Mouse (Mus musculus): ENCODE data around the gene Fbxw7.

Fbxw7 gene

DNA sequence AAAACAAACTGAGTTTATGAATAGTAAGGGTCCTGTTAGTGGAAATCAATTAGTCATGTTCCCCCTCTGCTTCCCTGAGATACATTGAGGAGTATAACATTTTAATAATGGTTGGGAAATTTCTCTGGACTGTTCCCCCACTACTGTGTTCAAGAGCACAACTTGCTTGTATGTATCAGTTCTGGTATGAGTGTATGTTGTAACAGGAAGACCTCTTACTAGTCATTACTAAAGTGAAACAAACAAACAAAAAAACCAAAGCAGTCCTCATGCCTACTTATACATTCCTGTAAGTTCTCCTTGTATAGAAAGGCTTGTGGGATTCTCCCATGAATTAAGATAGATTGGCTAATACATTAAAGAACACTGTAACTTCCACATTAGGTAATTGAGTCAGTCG lies 131.3 kb downstream of the Fbxw7 start:
- TF ChIP-seq GATA4 (IDR thresholded peaks at IDR 0.05; ENCODE audit: insufficient replicate concordance, low read length): no peak

DNA sequence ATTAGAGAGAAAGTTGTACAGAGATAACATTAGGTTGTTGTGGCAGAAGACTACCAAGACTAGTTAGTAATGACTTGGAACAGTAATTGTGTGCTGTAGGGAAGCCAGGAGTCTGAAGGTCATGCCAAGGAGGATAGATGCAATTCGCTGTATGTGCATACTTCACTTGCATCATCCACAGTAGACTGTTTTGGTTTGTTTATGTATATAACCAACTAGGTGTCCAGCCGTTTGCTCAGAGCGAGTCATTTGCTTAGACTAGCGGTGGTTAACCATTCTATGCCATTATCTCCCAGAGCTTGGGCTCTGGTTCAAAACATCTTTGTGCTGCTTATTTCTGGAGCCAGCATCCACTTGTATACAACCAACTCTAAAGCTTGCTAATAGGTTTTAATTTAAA lies 134.3 kb downstream of the Fbxw7 start:
- no peak for TF ChIP-seq GATA4 (IDR thresholded peaks at IDR 0.05; ENCODE audit: insufficient replicate concordance, low read length)

DNA sequence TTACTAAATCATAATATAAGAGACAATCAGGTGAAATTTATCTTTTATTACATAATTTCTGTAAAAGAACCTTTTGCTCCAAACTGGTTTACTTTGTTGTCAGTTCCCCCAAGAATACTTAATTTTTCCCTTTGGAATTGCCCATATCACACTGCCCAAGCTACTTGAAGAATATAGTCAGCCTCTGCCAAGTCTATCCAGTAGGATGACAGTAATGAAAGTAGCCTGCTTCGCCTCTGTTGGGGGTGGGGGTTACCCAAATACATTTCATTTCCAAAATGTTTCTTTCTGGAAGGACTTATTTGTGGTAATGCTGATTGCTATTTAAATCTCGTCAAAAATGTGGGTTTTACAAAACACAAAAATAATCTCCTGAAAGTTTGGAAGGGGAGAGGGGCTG lies 136.6 kb downstream of the Fbxw7 start:
- no peak for TF ChIP-seq GATA4 (IDR thresholded peaks at IDR 0.05; ENCODE audit: insufficient replicate concordance, low read length)

DNA sequence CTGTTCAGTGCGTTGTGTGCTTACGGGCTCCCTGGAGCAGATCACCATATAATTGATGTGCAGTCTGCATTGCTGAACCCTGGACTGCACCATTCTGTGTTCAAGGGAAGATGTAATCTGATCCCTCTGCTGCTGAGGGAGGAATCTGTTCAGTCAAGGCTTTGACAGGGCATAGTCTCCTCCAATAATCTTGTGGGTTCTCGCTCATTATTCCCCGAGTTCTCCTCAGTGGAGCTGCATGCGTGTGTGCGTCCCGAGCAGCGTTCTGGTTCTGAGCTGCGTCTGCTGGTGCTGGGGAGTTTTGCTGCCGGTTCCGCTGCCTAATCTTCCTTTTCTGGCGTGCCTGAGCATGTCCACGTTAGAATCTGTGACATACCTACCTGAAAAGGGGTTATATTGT lies 137.1 kb downstream of the Fbxw7 start:
- TF ChIP-seq GATA4 (IDR thresholded peaks at IDR 0.05; ENCODE audit: insufficient replicate concordance, low read length): no peak

DNA sequence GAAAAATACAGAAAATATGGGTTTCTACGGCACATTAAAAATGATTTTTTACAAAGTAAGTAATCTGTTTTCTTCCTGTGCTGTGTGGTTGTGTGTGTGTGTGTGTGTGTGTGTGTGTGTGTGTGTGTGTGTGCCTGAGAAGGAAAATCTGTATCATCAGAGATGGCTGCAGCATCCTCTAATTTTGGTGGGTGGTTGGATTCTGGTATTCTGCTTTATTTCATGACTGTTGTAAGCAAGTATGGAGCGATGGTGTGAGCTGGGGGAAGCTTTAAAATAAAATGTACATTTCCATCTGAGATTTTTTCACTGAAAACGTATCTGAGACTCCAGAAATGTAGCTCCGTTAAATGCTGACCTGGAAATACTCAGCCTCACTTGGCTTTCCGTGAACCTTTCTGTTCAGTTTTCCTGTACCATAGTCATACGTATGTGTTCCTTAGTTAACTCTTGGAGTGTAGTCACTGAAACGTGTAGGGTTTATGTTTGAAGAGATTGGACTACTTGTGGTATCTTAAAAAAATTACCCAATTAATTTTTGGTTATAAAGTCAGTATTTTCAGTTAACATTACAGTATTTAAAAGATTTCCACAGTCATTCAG lies 137.6 kb downstream of the Fbxw7 start:
- TF ChIP-seq GATA4 (IDR thresholded peaks at IDR 0.05; ENCODE audit: insufficient replicate concordance, low read length): no peak

DNA sequence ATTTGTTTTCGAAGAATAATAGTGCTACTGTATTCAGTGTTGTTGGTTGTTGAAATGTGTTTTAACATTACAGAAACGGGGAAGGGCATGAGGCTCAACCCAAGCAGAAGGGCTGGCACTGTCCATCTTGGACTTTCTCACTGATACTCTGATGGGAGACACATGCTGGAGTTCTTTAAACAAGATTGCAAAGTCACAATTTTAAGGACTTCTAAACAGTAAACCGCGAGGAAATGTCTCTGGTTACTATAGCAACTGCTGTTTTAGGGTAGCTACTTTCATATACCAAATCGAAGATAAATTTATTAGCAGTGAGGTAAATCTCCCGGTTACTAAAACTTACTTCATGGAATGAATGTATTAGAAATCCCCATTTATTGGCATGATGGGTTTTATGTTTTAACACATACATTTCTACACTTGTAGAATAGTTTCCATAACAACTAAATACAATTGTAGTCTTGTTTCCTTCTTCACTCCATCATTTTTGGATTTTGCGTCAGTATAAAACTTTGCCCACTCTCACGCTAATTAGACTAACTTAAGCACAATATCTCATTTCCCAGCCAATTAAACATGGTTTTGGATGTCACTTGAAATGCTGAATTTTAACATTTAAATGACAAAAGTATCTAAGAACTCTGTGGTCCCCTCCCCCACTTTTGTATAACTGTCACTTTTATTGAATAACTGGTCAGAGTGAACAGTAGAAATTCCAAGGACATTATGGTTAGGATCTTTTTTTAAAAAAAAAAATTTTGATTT lies 140.1 kb downstream of the Fbxw7 start:
- no peak for TF ChIP-seq GATA4 (IDR thresholded peaks at IDR 0.05; ENCODE audit: insufficient replicate concordance, low read length)

DNA sequence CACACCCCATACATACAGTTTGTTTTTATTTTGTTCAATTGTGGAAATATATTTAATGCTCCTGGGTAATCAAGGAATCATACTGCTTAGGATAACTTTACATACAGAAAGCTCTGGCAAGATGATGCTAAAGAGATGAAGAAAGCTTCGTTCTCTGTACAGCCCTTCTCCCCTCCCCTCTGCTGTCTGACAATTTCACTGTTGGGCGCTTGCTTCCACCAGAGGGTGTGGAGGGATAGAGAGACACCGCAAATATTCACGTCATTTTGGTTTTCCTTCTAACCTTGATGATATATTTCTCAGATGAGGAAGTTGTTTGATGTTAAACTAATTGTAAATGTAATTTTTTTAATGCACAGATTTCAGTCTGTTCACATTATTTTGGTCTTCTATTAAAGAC lies 140.8 kb downstream of the Fbxw7 start:
- no peak for TF ChIP-seq GATA4 (IDR thresholded peaks at IDR 0.05; ENCODE audit: insufficient replicate concordance, low read length)

DNA sequence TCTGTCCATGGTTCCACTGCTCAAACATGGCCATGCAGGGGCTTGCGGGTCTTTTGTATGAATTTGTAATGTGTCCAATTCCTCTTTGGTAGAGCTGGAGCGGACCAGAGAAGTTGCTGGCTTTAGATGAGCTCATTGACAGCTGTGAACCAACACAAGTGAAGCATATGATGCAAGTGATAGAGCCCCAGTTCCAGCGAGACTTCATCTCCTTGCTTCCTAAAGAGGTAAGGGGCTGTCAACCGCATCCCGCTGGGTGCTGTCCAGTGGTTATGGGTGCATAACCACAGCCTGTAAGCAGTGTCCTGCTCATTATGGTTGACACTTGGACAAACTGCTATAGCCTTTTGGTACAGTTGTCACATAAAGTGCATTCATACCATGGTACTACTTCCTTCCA lies 150.1 kb downstream of the Fbxw7 start:
- TF ChIP-seq GATA4 (IDR thresholded peaks at IDR 0.05; ENCODE audit: insufficient replicate concordance, low read length): no peak

DNA sequence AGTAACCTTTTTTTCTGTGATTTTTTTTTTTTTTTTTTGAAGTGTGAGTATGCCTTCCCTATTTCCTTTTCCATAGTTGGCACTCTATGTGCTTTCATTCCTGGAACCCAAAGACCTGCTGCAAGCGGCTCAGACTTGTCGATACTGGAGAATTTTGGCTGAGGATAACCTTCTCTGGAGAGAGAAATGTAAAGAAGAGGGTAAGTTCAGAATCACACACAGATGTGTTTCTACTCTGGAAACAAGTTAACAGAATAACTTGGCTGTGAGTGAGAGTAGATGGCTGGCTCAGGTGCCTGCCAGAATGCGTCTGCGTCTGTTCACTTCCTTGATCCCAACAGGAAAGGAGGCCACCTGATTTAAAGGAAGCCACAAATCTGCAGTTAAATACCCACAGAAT lies 152.3 kb downstream of the Fbxw7 start:
- TF ChIP-seq GATA4 (IDR thresholded peaks at IDR 0.05; ENCODE audit: insufficient replicate concordance, low read length): no peak

DNA sequence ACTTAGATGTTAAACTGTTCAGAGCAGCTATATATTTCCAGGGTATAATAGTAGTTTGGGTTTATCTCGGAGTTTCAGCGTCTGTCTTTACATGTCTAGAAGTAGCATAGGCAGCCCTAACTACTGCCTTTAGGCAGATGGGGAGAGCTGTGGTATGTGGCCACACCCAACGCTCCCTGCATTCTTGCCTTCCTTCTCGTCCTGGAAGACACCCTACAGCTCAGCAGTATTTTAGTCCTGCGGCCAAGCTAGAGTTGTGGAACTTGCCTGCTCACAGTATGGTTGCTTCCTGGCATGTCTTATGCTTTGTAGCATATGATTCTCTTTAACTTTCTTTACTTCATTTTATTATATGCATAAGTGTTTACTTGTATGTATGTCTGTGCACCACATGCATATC lies 156.5 kb downstream of the Fbxw7 start:
- no peak for TF ChIP-seq GATA4 (IDR thresholded peaks at IDR 0.05; ENCODE audit: insufficient replicate concordance, low read length)

DNA sequence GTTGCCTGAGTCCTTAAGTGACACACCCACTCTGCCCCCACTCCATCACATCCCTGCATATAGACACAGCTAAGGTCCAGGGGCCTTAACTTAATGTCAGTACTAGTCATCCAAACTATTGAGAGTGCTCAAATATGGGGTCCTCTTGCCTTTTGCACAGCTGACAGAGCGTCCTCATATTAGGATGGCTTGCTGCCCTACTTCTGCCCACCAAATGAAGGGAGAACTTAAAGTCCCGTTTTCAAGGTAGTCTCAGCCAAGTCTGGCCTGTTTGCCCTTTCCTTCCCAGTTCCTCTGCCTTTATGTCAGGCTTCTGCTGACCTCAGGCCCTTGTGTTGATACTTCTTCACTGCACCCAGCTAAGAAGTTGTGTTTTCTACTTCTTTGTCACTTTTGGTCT lies 157.8 kb downstream of the Fbxw7 start:
- no peak for TF ChIP-seq GATA4 (IDR thresholded peaks at IDR 0.05; ENCODE audit: insufficient replicate concordance, low read length)

DNA sequence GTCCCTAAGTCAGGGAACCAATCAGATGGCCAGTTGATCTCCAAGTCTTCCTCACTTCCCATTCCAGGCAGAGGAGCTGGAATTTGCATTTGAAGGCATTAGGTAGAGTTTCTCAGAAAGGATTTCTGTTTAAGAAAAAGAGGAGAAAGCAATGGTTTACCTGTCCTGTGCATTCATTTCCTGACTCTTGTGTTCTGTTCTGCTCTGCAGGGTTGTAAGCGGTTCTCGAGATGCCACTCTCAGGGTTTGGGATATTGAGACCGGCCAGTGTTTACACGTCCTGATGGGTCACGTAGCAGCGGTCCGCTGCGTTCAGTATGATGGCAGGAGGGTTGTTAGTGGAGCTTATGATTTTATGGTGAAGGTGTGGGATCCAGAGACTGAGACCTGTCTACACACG lies 159.1 kb downstream of the Fbxw7 start:
- no peak for TF ChIP-seq GATA4 (IDR thresholded peaks at IDR 0.05; ENCODE audit: insufficient replicate concordance, low read length)

DNA sequence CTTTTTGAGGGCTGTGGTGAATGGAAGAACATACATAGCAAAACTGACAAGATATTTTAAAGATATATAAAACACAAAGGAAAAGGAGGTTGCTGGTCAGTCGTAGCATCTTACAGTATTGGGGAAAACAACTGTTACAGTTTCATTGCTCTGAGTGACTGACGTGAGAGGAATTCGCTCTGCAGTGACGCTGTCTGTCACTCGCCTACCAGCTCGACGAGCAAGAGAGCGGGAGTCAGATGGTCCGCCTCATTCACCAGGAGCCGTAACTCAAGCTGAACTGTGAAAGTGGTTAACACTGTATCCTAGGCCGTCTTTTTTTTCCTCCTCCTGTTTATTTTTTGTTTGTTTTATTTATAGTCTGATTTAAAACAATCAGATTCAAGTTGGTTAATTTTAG lies 163.6 kb downstream of the Fbxw7 start:
- no peak for TF ChIP-seq GATA4 (IDR thresholded peaks at IDR 0.05; ENCODE audit: insufficient replicate concordance, low read length)

DNA sequence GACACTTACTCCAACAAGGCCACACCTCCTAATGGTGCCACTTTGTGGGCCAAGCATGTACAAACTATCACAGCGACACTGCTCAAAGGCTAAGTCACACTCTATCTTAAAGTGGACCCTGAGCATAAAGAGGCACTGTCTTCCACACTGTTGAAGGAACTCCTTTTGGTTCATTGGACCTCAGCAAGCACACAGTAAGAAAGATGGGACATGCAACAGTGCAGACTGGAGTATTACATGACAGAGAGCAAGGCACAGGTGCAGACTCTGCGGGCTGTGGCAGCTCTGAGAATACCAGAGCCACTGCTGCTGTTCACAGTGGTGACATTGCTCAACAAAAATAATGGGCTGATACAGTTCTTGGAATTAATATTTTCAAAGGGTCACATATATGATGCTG lies 165.1 kb downstream of the Fbxw7 start:
- no peak for TF ChIP-seq GATA4 (IDR thresholded peaks at IDR 0.05; ENCODE audit: insufficient replicate concordance, low read length)

DNA sequence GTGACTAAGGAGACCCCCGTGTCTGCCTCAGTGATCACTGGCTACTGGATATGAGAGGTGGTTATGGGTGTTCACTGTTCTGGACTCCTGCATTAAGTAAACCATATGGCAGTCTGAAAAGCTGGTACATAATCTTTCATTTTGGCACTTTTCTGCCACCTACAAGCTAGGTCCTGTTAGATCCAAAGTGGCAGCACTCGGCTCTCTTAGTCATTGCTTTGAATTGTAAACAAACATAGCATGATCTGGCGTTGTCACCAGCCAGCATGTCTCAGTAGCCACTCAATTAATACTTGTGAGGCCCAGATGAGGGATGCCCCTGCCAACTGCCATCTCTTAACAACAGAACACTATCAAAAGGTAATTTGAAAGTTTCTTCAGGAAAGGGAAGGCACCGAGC lies 167.6 kb downstream of the Fbxw7 start:
- no peak for TF ChIP-seq GATA4 (IDR thresholded peaks at IDR 0.05; ENCODE audit: insufficient replicate concordance, low read length)

DNA sequence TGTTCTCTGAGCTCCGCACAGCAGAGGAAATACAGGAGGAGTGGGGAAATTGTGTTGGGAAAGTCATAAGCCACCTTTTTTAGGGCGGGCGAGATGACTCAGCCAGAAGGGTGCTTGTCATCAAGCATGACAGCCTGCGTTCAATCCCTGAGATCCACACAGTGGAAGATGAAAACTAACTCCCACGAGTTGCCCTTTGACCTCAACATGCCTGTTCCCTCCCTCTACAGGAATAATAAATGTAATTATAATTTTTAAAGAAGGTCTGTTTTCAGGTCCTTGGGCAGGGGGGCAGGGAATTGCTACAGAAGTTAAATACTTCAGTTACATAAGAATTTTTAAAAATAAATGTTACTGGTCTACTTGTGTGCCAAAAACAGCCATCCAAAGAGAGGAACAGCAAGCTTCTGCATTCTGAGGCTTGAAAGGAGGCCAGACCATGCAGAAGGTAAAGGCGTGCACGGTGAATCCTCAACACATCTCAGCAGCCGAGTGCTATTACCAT lies 170.1 kb downstream of the Fbxw7 start:
- no peak for TF ChIP-seq GATA4 (IDR thresholded peaks at IDR 0.05; ENCODE audit: insufficient replicate concordance, low read length)

DNA sequence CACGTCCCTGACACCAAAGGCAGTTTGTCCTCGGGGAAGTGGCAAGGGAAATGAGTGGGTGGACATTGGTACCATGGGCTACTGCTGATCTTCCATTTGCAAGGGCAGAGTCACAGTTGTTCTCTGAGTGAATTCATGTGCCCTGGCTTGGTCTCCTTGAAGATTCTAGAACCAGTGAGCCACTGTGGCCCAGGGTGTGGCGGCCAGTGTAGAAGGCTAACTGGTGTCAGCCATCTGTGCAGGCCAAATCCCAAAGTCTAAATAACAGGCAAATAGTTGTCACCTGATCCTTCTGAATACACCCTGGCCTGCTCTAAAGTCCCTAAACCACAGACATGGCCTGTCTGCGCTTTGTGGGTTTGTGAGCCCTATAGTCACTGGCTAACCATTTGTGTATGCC lies 173.8 kb downstream of the Fbxw7 start:
- no peak for TF ChIP-seq GATA4 (IDR thresholded peaks at IDR 0.05; ENCODE audit: insufficient replicate concordance, low read length)

Measured in liver, adult (tissue).